Mouse (Mus musculus): ENCODE measurements around the gene Tmem107. TPM values are rescaled to one million over a fixed set of nuclear protein-coding genes. Genes with fewer than 3 reads are reported as not detected.

Tmem107 gene
- polyA plus RNA-seq, 1 experiment from 2014 or later: 39.8 TPM

DNA sequence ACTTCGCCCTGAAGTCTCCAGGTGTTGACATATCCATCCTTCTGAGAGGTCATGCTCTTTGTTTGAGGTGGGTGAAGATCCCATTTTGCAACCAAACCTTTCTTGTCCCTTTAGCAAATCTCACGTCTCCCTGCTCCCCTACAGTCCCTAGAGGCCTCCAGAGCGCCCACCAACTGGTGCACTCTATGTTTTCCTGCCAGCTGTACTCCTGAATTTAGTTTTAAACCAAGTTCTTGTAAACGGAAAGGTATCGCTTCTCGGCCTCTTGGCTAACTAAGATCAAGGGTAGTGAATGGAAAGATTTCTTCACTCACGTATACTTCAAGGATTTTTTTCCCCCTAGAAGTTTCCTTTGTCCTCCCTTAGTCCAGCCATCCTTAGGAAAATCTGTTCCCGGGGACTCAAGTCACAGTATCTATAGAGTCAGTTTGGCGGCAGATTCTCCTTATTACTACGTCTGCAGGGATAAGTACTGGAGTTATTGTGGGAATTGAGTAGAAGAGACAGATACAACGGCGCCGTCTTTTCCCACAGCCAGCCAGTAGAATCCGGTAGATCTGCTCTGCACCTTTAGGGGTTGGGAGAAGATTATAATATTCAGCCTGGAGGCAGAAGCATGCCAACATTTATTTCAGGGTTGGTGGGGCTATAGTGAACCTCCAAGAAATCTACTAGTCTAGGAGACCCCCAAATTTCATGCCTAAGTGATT lies 49.0 kb downstream of the Tmem107 start:
- Histone ChIP-seq H3K9ac (no peak overlapping the region), H3K27me3 (replicated peaks) (peaks cover 18% of the 10 kb centered on the region; the same call in 1 of the 2 replicates), H3K4me1 (peaks cover 36% of the 10 kb centered on the region)

DNA sequence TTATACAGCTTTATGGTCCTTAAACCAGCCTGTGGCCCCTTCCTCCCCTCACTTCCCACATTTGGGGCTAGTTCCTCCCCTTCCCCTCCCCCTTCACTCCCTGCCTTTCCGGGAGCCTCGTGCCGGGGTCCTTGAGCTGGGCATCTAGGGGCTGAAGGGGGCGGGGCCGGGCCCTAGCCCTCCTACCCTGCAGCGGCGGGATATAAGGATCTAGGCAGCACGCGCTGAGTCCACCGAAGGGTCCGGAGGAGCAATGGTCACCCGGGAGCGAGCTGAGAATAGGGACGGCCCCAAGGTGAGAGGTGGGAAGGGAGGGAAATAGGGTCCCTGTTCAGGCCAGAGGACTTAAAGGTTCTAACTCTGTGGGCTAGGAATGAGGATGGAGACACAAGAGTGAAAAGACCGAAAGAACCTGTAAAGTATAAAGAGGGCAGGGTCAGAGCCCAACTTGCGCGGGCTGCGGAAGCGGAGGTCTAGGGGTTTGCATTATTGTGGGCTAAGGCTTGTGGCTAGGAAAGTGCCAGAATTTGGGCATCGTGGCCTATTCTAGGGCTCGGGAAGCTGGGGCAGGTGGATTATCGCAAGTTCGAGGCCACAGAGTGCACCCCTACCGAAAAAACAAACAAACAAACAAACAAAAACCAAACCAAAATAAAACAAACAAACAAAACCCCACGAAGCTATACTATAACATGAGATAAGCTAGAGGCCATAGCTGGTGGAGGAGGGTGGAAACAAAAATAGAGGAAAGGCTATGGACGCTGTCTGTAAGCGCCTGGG lies 49.8 kb downstream of the Tmem107 start, which contains the start of gene Hes7:
Gene Hes7, plus strand, starts transcription at position 184 of the 780 bp plus-strand sequence.
- H3K4me3 ChIP-seq: peak within 1 kb of the TSS; percentile 79
- peaks cover 18% of the 10 kb centered on the region; the same call in 1 of the 2 replicates for H3K27me3 ChIP-seq (replicated peaks)
- H3K9me3 ChIP-seq: no peaks in the 10 kb centered on the region
- 1% methylated on average over 27 of the region's 27 CpGs for WGBS
- H3K4me2 ChIP-seq (replicated peaks): peak within 1 kb of the TSS; percentile 97
- ATAC-seq (ENCODE audit: low FRiP score, low read depth): no peak
- H3K36me3 ChIP-seq: no peaks in the 10 kb centered on the region
- H3K27ac ChIP-seq: no peak within 1 kb of the TSS
- H3K4me1 ChIP-seq: peaks cover 36% of the 10 kb centered on the region
- peak within 1 kb of the TSS; percentile 62 for H3K9ac ChIP-seq

More for the DNA sequence above, 49.0 kb downstream of the Tmem107 start:
- 17% methylated on average over 14 of the region's 14 CpGs for WGBS
- H3K9me3 ChIP-seq: no peaks in the 10 kb centered on the region
- H3K36me3 ChIP-seq: no peaks in the 10 kb centered on the region
- no peak overlapping the region for H3K27ac ChIP-seq
- H3K4me2 ChIP-seq (replicated peaks): peak overlapping the region; percentile 97
- peak overlapping the region; percentile 31; the same call in 1 of the 2 replicates for H3K4me3 ChIP-seq
- no peak for ATAC-seq (ENCODE audit: low FRiP score, low read depth)

DNA sequence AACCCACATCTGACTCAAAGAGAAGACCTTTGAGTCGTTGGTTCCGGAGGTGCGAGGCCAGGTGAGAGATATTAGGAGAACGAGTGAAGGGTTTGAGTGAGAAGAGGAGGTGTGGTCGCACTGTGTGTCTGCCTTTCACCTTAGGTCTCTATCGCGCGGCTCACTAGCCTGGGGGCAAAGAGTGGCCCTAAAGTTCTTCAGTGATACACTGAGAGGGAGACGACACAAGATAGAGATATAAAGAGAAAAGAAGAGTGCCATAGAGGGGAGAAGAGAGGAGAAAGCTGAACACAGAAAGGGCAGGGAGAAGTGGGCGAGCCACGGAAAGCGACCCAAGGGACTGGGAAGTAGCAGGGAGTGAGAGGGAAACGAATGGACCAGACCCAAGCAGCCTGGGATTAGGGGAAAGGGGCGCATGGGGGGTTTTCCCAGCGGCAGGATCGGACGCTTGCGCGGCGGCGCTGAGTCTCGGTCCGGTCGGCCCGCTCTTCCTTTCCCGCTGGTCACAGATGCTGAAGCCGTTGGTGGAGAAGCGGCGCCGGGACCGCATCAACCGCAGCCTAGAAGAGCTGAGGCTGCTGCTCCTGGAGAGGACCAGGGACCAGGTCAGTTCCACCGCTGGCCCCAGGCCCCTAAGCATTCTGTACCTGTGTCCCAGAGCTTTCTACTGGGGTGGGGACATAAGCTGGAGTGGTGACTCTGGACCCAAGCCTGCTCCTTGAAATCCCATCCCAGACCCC lies 50.6 kb downstream of the Tmem107 start:
- H3K27ac ChIP-seq: no peak overlapping the region
- peak overlapping the region; percentile 97 for H3K4me2 ChIP-seq (replicated peaks)
- no peaks in the 10 kb centered on the region for H3K9me3 ChIP-seq
- H3K4me3 ChIP-seq: peak overlapping the region; percentile 79
- peak overlapping the region; percentile 62 for H3K9ac ChIP-seq
- no peak for ATAC-seq (ENCODE audit: low FRiP score, low read depth)
- no peaks in the 10 kb centered on the region for H3K36me3 ChIP-seq
- peaks cover 42% of the 10 kb centered on the region for H3K4me1 ChIP-seq
- under 1% methylated on average over 33 of the region's 33 CpGs for WGBS
- H3K27me3 ChIP-seq (replicated peaks): peaks cover 18% of the 10 kb centered on the region; the same call in 1 of the 2 replicates

DNA sequence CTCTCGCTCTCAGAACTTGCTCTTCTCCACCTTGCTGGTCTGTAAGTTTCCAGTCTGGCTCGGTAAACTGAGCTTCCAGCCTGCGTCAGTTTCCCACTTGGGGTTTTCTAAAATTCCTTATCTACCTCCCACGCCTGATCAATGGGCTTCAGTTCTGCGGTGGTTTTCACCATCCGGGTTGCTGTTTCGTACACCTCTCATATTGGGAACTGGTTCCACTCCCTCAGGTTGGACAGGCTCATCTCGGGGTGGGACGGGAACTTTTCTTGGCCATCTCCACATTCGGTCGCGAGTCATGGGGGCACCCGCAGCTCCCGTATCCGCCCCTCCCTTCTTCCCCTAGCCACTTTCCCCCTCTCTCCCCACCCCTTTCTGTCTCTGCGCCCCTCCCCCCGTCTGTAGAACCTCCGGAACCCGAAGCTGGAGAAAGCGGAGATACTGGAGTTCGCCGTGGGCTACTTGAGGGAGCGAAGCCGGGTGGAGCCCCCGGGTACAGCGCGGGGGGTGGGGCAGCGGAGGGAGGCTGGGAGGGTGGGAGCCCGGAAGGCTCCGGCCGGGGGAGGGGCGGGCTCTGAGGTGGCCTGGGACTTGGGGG lies 51.2 kb downstream of the Tmem107 start:
- Histone ChIP-seq H3K27me3 (replicated peaks) (peaks cover 17% of the 10 kb centered on the region; the same call in 1 of the 2 replicates), H3K4me1 (peaks cover 46% of the 10 kb centered on the region), H3K4me3 (peak overlapping the region; percentile 79), H3K9ac (peak overlapping the region; percentile 62), H3K36me3 (no peaks in the 10 kb centered on the region), H3K27ac (peak overlapping the region; percentile 50; the same call in 1 of the 2 replicates), H3K4me2 (replicated peaks) (peak overlapping the region; percentile 97), H3K9me3 (no peaks in the 10 kb centered on the region)
- under 1% methylated on average over 32 of the region's 32 CpGs for WGBS
- ATAC-seq (ENCODE audit: low FRiP score, low read depth): no peak

DNA sequence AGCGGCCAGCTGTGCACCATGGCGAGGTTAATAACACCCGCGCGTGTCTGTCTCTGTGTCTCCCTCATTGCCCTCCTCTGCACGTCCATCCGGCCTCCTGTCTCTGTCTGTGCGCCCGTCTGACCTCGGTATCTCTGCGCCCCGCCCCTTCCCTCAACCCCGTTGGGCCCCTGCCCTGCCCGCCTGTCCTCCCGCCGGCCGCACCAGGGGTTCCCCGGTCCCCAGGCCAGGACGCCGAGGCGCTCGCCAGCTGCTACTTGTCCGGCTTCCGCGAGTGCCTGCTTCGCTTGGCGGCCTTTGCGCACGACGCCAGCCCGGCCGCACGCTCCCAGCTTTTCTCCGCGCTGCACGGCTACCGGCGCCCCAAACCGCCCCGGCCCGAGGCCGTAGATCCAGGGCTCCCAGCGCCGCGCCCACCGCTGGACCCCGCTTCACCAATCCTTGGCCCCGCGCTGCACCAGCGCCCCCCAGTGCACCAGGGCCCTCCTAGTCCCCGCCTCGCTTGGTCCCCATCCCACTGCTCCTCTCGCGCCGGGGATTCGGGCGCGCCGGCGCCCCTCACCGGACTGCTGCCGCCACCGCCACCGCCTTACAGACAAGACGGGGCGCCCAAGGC lies 51.8 kb downstream of the Tmem107 start, which contains the start of gene 9130213A22Rik:
Gene 9130213A22Rik, minus strand, starts transcription at position 254 of the 616 bp plus-strand sequence.
- under 1% methylated on average over 66 of the region's 66 CpGs for WGBS
- Histone ChIP-seq H3K27ac (peak within 1 kb of the TSS; percentile 50), H3K4me1 (peaks cover 40% of the 10 kb centered on the region), H3K27me3 (replicated peaks) (peaks cover 17% of the 10 kb centered on the region; the same call in 1 of the 2 replicates), H3K4me3 (peak within 1 kb of the TSS; percentile 79), H3K9me3 (no peaks in the 10 kb centered on the region), H3K9ac (peak within 1 kb of the TSS; percentile 62), H3K4me2 (replicated peaks) (peak within 1 kb of the TSS; percentile 97), H3K36me3 (no peaks in the 10 kb centered on the region)
- ATAC-seq (ENCODE audit: low FRiP score, low read depth): peak; percentile 70

Other genes starting within 250 kb of the Tmem107 start
- 80.4 and 81.5 TPM in 2 replicates for gene Ndel1, start 198.9 kb upstream of the Tmem107 start, polyA plus RNA-seq (2016; fragmentation: Nextera tagmentation; extraction: Ambion mirVana)
- gene Rnf222, start 182.3 kb upstream of the Tmem107 start, polyA plus RNA-seq (2016; fragmentation: Nextera tagmentation; extraction: Ambion mirVana): 0.05 TPM in 1 of 2 replicates, not detected in the other
- gene Rpl26, start 169.2 kb upstream of the Tmem107 start, polyA plus RNA-seq (2016; fragmentation: Nextera tagmentation; extraction: Ambion mirVana): 732 and 743 TPM in 2 replicates
- gene Odf4, start 143.7 kb upstream of the Tmem107 start, polyA plus RNA-seq (2016; fragmentation: Nextera tagmentation; extraction: Ambion mirVana): not detected in 2 replicates
- 8.9 and 10.5 TPM in 2 replicates for gene Arhgef15, start 113.3 kb upstream of the Tmem107 start, polyA plus RNA-seq (2016; fragmentation: Nextera tagmentation; extraction: Ambion mirVana)
- 1.9 and 2.5 TPM in 2 replicates for gene Slc25a35, start 102.7 kb upstream of the Tmem107 start, polyA plus RNA-seq (2016; fragmentation: Nextera tagmentation; extraction: Ambion mirVana)
- 37.4 and 42.2 TPM in 2 replicates for gene Rangrf, start 95.6 kb upstream of the Tmem107 start, polyA plus RNA-seq (2016; fragmentation: Nextera tagmentation; extraction: Ambion mirVana)
- gene Pfas, start 62.3 kb upstream of the Tmem107 start, polyA plus RNA-seq (2016; fragmentation: Nextera tagmentation; extraction: Ambion mirVana): 26.3 and 30.9 TPM in 2 replicates
- 60.8 and 66.8 TPM in 2 replicates for gene Ctc1, start 54.9 kb upstream of the Tmem107 start, polyA plus RNA-seq (2016; fragmentation: Nextera tagmentation; extraction: Ambion mirVana)
- 95.5 and 98.4 TPM in 2 replicates for gene Aurkb, start 25.2 kb upstream of the Tmem107 start, polyA plus RNA-seq (2016; fragmentation: Nextera tagmentation; extraction: Ambion mirVana)
- 17.9 and 18.9 TPM in 2 replicates for gene Borcs6, start 11.1 kb upstream of the Tmem107 start, polyA plus RNA-seq (2016; fragmentation: Nextera tagmentation; extraction: Ambion mirVana)
- gene Vamp2, start 17.7 kb downstream of the Tmem107 start, polyA plus RNA-seq (2016; fragmentation: Nextera tagmentation; extraction: Ambion mirVana): 149 and 174 TPM in 2 replicates
- gene Per1, start 24.4 kb downstream of the Tmem107 start, polyA plus RNA-seq (2016; fragmentation: Nextera tagmentation; extraction: Ambion mirVana): 7.4 and 9.0 TPM in 2 replicates
- 0.28 TPM in 2 replicates for gene Hes7, start 49.6 kb downstream of the Tmem107 start, polyA plus RNA-seq (2016; fragmentation: Nextera tagmentation; extraction: Ambion mirVana)
- gene 9130213A22Rik, start 51.8 kb downstream of the Tmem107 start, polyA plus RNA-seq (2016; fragmentation: Nextera tagmentation; extraction: Ambion mirVana): not detected in 2 replicates
- 0.65 TPM in 1 of 2 replicates, not detected in the other for gene Aloxe3, start 55.1 kb downstream of the Tmem107 start, polyA plus RNA-seq (2016; fragmentation: Nextera tagmentation; extraction: Ambion mirVana)
- gene Alox12b, start 86.2 kb downstream of the Tmem107 start, polyA plus RNA-seq (2016; fragmentation: Nextera tagmentation; extraction: Ambion mirVana): 0.20 TPM in 1 of 2 replicates, not detected in the other
- 0.09 TPM in 1 of 2 replicates, not detected in the other for gene Alox8, start 127.0 kb downstream of the Tmem107 start, polyA plus RNA-seq (2016; fragmentation: Nextera tagmentation; extraction: Ambion mirVana)
- 0.10 and 0.17 TPM in 2 replicates for gene Gucy2e, start 166.2 kb downstream of the Tmem107 start, polyA plus RNA-seq (2016; fragmentation: Nextera tagmentation; extraction: Ambion mirVana)

Measured in neural tube, embryonic 12.5 days (tissue).